Mouse (Mus musculus) CD4-positive helper T cell, adult 2 months (primary cell): ENCODE results near the gene Calu.
"Not testable (repeated sequence)": the region's sequence is repeated elsewhere in the genome, so short reads cannot be mapped to it uniquely, and the experiment has no call there.

Experiments
- DNase-seq: peaks from one replicate; pipeline ENCODE4 v3.0.0-alpha.2; 2012; ENCODE audit warnings: low read depth, missing footprints, low spot score

The Calu gene

DNA sequence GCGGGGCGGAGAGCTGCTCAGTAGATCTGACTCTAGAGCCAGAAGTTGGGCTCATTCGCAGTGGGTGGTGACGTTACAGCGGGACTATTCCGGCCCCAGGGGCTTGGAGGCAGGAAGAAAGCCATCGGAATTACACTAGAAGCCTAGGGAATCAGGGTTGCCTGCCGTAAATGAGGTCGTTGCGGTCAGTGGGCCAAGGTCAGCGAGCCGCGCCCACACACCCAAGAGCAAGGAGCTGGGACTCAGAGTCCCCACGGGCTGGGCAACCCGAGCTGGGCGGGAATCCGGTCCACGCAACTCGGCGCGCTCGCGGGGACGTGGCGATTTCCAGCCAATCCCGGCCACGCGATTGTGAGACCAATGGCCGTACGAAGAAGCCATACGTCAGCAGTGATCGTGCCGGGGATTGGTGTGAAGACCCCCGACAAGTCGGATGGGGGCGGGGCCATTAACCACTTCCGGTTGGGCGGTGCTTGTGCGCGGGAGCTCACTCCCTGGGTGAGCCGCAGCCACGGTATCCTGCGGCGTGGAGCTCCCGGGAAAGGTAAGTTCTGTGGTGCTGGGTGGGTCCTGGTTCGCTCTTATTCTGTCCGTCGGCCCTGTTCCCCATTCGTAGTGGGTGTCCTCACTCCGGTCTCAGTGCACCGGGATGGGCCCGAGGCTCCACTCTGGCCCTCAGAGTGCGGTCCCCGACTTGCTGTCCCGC is at the start of gene Calu:
Gene Calu, plus strand, starts transcription at position 405 of the 706 bp plus-strand sequence.
- peak; percentile 98 for DNase-seq

DNA sequence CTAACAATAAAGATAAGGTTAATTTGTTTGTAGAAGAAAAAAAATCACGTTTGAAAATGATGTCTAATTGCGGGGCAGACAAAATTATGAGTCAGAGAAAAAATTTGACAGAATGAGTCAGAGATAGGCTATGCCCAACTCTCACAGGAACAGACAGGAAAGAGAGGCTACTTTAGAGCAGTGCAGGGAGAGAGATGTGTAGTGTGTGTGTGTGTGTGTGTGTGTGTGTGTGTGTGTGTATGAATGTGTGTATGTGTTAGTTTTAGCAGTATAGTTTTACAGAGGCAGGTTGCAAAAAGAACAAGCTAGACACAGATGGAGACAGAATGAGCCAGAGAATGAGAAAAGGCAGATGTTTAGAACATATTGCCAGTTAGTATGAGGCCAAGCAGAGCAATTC is 48.8 kb upstream of the Calu start:
- no peak for DNase-seq

DNA sequence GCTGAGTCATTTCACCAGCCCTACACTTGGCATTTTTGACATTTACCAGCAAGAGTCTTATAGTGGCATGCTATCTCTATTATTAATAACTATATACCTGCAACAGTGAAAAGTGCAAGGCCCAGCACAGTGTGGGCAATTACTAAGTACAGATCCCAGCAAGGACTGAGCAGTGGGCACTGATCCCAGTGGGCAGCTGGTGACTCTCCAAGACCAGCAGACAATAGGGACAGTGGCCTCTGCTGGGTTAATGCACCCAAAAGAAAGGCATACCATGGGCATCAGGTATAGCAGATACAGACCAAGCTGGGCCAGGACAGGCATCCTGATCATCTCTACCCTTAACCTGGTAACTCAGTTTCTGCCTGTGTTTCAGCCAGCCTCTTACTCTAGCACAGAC is 44.6 kb upstream of the Calu start:
- DNase-seq = no peak

DNA sequence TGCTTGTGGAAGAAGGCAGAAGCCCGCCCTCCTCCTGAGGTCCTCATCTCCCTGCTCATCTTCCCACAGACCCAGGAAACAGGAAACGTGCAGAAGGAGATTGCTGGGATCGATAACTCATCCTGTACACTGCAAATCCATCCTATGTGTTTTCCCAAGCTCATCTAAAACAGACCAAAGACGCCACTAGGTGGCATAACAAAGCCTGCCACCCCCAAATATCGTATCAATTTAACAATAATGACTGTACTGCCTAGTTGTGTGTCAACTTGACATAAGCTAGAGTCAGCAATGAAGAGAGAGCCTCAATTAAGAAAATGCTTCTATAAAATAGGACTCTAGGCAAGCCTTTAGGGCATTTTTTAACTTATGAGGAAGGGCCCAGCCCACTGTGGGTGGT is 44.1 kb upstream of the Calu start:
- DNase-seq = no peak

DNA sequence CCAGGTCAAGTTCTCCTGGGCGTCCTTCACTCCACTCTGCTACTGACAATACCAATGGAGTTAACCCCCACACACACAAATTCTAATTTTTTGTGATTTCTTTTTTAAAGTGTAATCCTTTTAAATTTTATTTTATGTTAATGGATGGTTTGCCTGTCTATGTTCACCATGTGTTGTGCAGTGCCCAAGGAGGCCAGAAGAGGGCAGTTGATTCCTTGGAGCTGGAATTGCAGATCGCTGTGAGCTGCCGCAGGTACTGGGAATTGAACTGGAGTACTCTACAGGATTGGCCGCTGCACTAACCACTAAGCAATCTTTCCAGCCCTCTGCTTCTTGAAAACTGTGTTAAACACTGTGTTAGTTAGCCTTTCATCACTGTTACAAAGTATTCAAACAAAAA is 42.4 kb upstream of the Calu start:
- DNase-seq = no peak

DNA sequence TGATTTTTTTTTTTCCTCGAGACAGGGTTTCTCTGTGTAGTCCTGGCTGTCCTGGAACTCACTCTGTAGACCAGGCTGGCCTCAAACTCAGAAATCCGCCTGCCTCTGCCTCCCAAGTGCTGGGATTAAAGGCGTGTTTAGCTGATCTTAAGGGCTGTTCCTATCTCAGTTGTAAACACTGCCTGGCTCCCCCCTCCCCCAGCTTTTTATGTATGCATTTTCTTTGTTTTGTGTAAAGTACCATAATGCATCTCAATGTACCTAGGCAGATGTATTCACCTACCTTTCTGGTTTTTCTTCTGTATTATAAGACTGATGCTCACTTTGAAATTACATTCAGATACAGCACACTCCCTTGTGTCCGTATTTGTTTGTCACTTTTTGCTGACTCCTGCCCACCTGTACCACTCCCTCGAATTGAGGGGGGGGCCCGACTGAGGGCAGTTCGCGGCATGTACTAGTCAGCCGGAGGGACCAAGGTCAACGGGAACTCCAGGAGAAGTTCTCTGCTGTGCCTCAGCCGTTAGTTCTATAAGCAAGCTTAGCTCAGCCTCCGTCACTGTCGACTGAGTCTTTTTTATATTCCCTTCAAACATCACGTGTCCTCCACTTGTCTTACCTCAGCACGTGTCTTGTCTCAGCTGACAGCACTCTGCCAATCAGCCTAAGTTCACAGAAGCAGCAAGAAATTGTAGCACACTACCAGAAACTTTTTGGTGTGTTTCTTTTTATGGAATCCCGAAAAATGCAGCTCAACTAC is 38.8 kb upstream of the Calu start:
- no peak for DNase-seq

DNA sequence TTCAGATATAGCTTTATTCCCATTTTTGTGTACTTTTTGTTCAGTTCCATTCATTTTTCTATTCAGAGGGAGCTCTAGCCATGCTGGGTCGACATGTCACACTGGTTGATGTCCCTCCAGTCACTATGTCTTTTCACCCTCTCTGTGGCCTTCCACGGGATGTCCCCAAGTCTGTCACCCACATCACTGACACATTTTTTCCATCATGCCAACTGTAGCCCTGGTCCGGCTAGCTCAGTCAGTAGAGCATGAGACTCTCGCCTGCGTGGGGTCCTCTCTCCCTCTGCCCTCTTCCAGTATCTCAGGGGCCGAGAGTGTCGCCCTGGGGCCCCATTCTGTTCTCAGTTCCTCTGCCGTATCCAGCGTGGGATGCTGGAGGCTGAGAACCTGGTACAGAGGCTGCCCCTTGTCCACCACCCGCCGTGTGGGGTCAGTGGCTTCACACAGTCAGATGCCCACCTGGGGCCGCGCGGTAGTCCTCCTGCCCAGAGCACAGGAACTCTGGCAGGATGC is 34.1 kb upstream of the Calu start:
- DNase-seq = no peak

DNA sequence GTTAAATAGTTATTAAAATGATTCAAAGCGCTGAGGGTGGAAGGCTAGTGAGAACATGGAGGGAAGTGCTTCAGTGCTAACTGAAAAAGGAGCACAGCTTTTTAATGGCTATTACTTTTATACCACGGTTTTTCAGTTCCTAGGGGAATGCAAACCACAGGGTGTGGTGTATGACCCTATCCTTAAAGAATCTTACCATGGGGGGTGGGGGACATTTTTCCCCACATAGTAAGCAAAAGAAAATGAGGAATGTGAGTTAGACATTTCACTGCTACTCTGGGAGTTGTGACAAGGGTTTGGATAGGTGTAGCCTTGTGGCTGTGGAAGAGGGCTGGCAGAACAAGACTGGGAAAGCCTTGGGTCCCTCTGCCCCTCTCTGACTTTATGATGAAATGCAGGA is 30.6 kb upstream of the Calu start:
- no peak for DNase-seq

DNA sequence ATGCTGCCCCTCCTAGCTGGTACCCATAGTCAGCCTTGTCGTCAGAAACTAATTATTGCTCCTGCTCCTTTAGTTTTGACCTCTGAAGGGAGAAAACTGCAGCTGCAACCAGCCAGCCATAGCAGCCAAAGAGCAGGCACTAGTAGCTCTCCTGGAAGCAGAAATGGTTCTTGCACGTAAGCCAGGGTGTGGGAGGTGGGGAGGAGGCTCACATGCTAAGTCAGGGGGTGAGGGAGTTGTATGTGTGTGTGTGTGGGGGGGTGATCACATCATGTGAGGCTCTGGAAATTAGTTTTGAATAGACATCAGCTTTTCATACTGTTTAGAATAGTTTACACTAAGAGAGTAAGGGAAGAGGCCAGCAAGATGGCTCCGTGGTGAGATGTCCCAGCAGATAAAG is 29.9 kb upstream of the Calu start:
- no peak for DNase-seq

DNA sequence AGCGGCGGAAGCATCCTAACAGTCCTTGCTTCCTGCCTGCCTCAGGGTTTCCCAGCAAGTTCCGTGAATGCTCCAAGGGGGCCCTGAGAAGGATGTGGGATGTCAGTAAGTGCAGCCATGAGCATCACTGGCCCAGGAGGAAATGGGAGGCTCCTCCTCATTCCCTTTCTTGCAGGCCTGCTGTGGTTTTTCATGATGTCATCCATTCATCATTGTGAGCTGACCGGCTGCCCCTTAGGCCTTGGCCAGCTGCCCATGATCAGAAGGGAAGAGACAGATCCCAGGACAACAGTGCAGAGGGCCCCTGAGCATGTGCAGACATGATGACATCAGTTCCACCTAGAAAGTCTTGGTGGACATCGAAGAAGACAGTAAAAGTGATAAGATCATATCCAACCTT is 29.0 kb upstream of the Calu start, which contains the start of gene Fam71f1:
Gene Fam71f1, plus strand, starts transcription at position 262 of the 400 bp plus-strand sequence.
- no peak for DNase-seq

DNA sequence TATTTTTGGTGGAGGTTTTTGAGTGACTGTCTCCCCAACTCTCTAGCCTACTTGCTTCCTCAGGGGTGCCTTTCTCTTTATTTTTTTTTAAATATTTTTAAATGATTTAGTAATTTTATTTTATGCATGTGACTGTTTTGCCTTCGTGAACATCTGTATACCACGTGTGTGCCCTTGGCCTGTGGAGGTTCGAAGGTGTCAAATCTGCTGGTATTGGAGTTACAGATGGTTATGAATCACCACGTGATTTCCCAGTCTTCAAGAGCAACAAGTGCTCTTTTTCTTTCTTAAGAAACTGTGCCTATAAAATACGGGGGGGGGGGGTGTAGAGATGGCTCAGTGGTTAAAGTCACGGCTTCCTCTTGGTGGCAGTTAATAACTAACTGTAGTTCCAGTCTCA is 26.3 kb upstream of the Calu start:
- no peak for DNase-seq

DNA sequence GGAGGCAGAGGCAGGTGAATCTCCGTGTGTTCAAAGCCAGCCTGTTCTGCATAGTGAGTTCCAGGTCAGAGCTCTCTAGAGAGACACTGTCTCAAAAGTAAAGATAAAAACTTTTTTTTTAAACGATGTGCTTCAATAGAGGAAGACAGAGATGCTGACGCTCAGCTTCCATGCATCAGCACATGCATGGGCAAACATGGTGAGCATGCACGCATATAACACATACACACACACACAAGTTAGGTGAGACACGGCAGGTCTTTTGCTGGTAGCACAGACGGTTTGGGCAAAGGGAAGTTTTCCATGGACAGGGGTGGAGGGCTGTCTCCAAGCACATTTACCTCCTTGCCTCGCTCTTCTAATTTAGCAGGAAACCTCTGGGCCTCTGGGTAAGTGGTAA is 25.7 kb upstream of the Calu start:
- DNase-seq = no peak

DNA sequence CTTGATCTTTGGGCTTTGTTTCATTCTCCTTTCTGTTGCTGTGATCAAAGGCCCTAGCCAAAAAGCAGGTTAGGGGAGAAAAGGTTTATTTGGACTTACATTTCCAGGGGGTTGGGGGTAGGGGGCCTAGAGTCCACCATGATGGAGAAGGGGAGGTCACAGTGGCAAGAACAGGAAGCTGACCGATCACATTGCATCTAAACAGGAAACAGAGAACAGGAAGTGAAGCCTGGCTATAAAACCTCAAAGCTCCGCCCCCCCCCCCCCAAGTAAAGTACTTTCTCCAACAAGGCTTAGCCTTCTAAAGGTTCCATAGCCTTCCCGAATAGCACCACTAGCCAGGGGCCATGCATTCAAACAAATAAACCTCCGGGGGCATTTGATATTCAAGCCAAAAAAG is 25.1 kb upstream of the Calu start:
- no peak for DNase-seq

DNA sequence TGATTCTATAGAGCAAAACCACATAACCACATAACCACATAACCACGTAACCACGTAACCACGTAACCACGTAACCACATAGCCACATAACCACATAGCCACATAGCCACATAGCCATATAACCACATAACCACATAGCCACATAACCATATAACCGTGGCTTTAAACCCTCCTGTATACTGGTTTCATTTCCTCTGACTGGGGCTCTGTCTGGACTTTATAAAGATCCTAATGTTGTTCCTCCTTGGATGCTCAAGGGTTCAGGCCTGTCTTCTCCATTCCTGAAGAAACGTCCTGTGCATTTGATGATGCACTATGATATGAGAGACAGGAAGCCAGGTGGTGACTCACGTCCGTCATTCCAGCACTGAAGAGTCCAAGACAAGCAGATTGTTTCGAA is 20.9 kb upstream of the Calu start:
- no peak for DNase-seq

DNA sequence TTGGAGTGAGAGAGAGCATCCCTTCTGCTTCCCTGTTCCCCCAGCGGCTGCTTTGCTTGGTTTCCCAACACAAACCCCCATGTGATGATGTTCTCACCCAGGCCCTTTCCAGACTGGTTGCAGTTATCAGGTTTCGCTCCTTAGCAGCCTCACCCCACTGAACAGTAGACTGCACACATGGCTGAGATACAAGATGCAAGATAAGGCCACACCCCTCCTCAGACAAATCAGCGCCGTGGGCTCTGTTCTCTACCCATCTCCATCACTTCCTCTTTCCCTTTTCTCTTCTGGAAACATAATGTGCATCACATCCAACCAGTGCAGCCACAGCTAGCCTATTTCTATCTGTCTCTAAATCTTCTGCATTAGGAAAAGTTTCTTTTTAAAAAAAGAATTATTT is 18.4 kb upstream of the Calu start:
- DNase-seq = no peak

DNA sequence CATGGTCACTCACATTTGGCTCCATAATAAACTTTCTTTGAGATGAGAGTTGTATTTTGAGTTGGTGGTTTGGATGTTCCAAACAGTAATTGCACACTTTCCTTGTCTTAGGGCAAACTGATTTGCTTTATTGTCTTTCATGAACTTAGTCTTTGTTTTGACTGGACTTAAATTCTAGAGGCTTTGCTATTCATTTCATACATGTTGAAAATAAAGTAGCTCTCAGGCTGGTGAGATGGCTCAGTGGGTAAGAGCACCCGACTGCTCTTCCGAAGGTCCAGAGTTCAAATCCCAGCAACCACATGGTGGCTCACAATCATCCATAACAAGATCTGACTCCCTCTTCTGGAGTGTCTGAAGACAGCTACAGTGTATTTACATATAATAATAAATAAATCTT is 1.4 kb upstream of the Calu start:
- not testable (repeated sequence) for DNase-seq

DNA sequence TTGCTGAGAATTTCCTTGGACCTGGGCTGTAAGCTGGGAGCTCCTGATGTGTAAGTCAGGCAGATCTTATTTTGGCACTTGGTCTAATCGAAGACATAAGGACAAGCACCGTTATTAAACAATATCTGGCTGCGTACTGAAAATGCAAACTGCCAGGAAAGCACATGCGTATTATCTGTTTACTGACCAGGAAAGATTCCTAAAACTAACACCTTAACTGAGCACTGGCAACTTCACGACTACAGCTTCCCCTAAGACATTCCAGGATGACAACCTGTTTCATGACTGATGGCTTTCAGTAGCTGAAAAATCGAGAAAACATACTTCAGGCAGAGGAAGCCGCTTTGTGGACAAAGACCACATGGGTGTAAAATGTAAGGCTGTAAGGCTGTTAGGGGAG is 680 bp upstream of the Calu start:
- DNase-seq = no peak

DNA sequence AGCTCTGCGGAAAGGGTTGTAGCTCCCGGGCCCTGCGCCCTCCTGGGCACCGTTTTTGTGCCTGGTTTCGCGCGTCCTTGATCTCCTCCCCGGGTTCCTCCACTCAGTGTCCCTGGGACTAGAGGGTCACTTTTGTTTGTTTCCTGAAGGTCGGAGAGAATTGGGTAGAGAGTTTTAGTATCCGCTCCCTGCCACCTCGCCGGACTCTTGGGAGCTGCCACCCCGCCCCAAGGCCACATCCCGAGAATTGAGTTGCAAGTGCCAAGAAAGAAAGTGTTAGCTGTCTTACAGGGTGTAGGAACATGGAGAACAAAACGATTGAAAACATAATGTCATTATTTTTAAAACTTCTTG is 479 bp downstream of the Calu start:
- DNase-seq = no peak

DNA sequence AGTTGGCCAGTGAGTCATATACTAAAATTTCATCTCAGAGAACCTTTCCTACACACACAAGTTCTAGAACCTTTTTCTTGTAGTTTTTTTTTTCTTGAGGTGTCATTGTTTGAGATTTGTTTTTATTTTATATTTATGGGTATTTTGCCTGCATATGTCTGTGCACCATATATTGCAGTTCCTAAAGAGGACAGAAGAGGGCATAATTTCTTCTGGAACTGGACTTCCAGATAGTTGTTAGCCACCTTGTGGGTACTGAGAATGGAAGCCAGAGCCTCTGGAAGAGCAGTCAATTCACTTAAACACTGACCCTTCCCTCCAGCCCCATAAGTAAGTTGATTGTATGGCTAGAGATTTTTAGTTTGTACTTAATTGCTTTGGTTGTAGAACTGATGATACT is 3.7 kb downstream of the Calu start:
- DNase-seq = peak; percentile 38

DNA sequence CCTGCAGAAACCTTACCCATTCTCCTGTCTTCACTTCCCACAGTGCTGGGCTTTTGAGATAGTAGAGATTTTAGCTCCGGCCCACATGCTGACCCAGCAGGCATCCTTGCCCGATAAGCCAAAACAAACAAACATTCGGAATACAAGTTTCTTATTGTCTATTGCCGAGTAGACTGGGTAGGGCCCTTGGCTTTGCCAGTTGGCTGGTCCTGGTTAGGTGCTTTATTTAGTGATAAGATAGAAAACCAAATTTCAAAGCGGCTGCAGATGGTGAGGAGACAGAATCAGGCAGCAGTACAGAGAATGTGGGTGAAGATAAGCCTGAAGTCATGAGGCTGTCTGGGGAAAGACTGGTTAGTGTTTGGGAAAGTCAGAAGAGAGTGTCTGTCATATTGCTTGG is 4.9 kb downstream of the Calu start:
- DNase-seq = no peak

DNA sequence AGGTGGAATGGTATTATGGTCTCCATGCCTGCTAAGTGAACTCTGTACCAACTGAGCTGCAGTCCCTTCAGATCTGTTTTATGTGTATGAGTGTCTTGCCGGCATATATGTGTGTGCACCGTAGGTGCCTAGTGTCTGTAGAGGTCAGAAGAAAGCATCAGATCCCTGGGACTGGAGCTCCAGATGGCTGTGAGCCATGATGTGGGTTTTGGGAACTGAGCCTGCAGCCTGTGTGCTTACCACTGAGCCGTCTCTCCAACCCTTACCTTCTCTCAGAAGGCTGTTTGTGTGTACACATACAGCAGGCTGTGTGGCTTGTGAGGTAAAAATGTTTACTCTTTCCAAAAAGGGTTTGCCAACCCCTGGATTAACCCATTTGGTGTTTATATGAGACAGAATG is 11.5 kb downstream of the Calu start:
- no peak for DNase-seq

DNA sequence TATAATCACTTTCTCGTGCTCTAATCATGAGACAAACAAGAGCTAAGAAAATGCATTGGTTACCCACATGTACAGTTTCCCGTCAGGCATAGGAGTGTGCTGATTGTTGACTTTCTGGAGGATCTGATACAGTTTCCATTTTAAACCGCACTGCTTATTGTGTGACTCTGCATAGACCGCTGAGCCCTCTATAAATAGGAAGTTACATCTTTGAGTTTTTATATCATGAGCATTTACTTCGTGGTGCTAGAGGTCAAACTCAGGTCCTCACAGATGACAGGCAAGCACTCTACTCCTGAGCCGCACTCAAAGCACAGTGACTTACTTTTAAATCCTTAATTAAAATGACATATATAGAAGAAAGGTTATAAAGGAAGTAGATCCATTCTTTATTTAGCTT is 12.3 kb downstream of the Calu start:
- no peak for DNase-seq
